Mouse (Mus musculus): ENCODE results near the gene Clec4e. TPM values are rescaled to one million over a fixed set of nuclear protein-coding genes. Genes with fewer than 3 reads are reported as not detected.

Clec4e gene
- 0.15 and 0.44 TPM in 2 replicates for polyA plus RNA-seq (2012; rRNA removed)

GRCm38 (mm10) chr6:123289753-123290152 lies at the start of gene Clec4e:
Gene Clec4e, minus strand, starts transcription at chr6:123289870.

DNA sequence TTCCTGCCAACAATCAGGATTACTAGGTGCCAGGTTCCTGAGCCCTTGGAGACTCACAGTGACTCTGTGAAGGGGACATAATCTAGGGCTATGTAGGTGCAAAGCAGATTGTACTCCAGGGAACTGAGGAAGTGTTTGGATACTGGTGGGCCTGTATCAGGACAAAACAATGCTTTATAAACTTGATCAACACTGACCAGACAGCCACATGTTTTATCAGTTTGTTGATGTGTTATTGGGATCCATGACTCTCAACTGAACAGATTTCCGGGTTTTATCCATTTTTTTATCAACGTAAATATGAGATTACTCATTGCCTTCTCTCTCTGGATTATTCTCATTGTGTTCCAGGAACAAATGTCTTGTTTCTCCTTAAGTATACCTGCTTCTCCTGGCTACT lies 18.4 kb upstream of the Clec4e start, which contains the start of gene Vmn2r19:
TSS of gene Vmn2r19 (plus strand) at position 301 of the 400 bp plus-strand sequence.

DNA sequence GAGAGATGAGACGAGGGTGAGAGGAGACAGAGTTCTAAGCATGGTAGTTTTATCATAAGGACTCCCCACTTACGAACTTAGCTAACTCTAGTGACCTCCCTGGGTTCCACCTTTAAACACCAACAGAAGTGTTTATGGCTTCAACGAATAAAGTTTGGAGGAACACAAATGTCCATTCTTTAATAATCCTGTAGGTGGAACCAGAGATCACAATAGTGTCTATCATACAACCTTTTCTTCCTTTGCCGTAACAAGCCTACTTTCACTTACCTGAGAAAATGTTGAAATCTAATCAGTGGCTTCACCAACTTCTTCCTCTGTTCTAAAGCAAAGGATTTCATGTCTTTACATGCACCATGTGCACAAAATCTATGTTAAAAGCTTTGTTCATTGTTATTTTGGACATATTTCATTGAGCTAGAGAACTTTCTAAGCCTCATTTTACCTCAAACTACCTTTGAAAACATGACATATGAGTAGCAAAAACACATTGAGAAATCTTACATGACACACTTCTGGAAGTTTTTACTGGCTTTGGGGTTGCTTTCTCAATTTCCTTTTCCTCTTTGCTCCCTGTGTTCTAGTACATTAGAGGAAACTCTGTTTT lies 28.0 kb downstream of the Clec4e start, which contains the start of gene Clec4d:
TSS of gene Clec4d (plus strand) at position 557 of the 607 bp plus-strand sequence.

Other genes with a start within 250 kb of the Clec4e start
- gene Clec4b1, start 239.9 kb downstream of the Clec4e start, polyA plus RNA-seq (2012; rRNA removed), result not detected in 2 replicates
- gene Clec4a2, start 183.4 kb downstream of the Clec4e start, polyA plus RNA-seq (2012; rRNA removed), result 1.4 and 1.7 TPM in 2 replicates
- not detected in 2 replicates for gene Clec4b2, start 117.0 kb downstream of the Clec4e start, polyA plus RNA-seq (2012; rRNA removed)
- gene Clec4n, start 60.0 kb downstream of the Clec4e start, polyA plus RNA-seq (2012; rRNA removed), result 3.6 and 4.0 TPM in 2 replicates
- gene Clec4d, start 27.8 kb downstream of the Clec4e start, polyA plus RNA-seq (2012; rRNA removed), result 0.55 and 1.1 TPM in 2 replicates
- gene Vmn2r19, start 18.5 kb upstream of the Clec4e start, polyA plus RNA-seq (2012; rRNA removed), result not detected in 2 replicates
- not detected in 2 replicates for gene Vmn2r20, start 128.2 kb upstream of the Clec4e start, polyA plus RNA-seq (2012; rRNA removed)
- not detected in 2 replicates for gene Vmn2r21, start 243.5 kb upstream of the Clec4e start, polyA plus RNA-seq (2012; rRNA removed)

All from central nervous system, embryonic 14 days (tissue).